Mouse (Mus musculus) ZHBTc4 (cell line): ENCODE results near the gene Itga3.
A peak's percentile ranks its signal among the peaks of the same experiment; 100 is the strongest.

Source experiments
- DNase-seq: peaks from one replicate; pipeline ENCODE4 v3.0.0-alpha.2; 2011; ENCODE audit warnings: low read depth, low spot score

Gene Itga3

DNA sequence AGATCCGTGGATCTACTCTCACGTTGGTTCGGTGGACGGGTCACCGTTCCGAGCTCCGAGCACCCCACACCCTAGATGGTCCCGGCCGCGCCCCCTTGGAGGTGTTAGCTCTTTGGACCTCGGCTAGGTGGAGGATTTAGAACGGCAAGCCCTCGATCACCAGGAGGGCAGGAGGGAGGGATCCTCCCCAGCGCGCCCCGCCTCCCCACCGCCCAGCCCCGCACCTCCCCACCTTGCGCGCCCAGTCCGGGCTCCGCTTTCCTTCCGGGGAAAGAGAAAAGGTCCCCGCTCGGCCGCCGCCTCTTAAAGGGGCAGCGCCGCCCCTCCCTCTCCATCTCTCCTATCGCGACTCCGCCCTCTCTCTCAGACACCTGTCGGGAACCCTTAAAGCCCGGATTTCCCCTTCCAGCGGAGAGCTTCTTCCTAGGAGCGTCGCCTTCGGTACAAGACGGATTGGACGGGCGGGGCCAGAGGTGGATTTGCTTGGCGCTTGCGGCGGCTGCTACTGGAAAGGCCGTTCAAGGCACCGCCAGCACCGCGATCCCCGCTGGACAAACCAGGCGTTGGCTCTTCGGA is at the start of gene Itga3:
TSS of gene Itga3 (minus strand) at position 266 of the 576 bp plus-strand sequence.
- peak; percentile 90 for DNase-seq

GRCm38 (mm10) chr11:95125366-95125948 is 48.9 kb upstream of the Itga3 start:
- DNase-seq = no peak

DNA sequence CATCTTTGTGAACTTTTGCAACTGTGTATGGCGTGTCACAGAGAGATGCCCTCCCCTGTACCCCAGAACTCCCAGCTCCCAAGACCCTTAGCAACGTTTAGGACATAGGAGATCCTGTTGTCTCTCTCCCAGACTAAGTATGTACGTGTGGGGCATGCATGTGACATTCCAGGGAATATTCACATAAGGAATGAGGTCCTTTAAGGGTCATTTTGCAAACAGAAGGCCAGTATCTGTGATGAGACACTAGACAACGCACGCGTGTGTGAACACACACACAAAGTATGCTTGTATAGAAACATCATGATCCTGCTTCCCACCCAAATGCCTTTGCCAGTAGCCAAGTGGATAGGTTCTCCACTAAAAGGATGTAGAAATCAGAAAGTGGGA is 45.5 kb upstream of the Itga3 start:
- DNase-seq = no peak

- DNase-seq = peak; percentile 51
Measured at GRCm38 (mm10) chr11:95121161-95122099, 44.8 kb upstream of the Itga3 start.

- peak; percentile 56 for DNase-seq
Measured at GRCm38 (mm10) chr11:95120633-95121020, 44.0 kb upstream of the Itga3 start.

GRCm38 (mm10) chr11:95119990-95120632 is 43.5 kb upstream of the Itga3 start, which contains the start of gene Dlx3:
Gene Dlx3 (plus strand): TSS chr11:95120119.
- DNase-seq = peak; percentile 80

DNA sequence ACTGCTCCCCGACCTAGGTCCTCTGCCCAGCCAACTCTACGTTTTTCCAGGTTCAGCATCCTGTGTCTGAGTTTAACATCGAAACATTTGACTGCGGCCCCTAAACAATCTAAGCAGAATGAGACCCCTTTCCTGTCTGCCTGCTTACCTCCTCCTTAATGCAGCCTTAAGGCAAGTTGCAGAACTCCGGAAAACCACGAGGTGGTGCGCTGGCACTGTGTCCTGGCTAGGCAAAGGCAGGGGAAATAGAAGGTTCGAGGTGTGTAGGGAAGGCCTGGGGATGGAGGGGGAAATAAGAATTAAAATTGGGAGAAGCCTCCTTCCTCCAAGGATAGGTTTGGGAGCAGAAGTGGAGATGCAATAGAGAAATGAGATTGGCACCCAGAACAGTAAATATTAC is 41.9 kb upstream of the Itga3 start:
- peak; percentile 84 for DNase-seq

DNA sequence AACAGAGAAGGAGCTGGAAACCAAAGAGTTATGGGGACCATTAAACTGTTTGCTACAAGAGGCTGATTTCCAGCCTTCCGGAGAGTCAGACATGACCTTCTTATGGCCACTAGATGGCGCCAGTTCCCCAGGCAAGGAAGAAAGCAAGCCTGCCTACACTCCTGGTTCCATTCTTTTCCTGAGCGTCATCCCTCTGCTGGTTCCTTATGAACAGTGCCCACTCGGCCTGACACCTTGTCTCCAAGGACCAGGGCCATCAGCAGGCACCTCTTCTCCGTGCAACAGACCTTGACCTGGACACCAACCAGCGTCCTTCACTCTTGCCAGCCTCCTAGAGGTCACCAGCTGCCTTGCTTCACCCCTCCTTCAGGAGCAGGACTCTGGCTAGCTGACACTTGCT is 40.4 kb upstream of the Itga3 start:
- peak; percentile 93 for DNase-seq

GRCm38 (mm10) chr11:95110081-95110480 is 33.5 kb upstream of the Itga3 start:
- DNase-seq = no peak

- DNase-seq = no peak
Measured at GRCm38 (mm10) chr11:95109000-95109399, 32.4 kb upstream of the Itga3 start.

DNA sequence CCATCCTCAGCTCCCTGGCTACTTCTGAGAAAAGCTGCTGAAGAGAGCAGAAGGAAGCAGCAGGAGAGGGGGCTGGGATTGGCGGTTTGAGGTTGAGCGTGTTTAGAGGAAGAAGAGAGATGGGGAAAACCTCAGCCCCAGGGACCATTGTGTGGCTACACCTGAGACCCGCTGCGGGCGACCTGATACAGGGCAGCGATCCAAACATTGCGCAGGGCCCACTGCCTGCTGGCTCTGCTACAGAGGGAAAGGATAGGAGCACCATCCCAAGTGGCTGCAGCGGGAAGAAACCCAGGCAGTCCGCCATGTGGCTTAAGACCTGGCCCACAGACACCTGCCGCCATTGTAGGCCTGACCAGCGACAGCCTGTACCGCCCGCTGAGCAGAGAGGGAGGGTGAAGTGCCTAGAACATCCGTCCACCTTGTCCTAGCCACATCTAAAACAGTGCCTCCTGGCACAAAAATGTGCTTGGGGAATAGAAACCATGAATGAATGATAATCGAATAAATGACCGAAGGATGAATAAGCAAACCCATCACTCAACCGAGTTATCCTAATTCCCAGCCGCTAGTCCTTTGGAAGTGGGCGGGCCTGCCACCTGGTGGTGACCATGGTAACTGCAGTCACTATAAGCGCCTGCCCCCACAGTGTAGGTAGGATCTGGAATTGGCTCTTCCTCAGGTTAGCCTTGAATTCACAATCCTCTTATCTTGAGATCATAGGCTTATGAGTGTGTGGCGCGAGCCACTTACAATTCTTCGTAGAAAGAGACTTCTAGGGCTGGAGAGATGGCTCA is 30.0 kb upstream of the Itga3 start:
- peak; percentile 91 for DNase-seq

DNA sequence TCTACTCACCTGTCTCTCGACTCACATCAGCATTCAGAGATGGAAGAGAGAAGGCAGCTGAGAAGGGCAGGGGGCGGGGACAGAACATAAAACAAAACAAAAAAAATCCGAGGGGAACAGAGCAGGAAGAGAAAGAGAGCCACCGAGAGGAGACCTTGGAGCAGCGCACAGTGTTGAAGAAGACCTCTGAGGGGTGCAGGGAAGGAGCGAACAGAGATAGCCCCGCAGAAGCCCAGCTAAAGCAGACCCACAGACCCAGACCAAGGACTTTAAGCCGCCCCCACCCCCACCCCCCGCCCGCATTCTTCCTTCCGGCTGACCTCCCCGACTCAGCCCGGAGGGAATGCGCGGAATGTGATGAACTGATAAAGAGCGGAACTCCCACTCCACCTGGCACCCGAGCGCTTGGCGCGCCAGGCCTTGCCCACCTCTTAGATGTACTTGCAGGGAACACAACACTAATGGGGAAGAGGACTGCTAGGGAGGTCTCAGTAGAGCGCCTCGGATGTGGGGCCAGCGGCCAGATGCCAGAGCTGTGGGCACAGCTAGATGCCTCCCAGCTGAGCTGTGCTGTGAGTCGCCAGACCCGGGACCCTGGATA is 28.8 kb upstream of the Itga3 start:
- DNase-seq = peak; percentile 89

- DNase-seq = no peak
Measured at GRCm38 (mm10) chr11:95104266-95104665, 27.7 kb upstream of the Itga3 start.

GRCm38 (mm10) chr11:95102161-95102904 is 25.7 kb upstream of the Itga3 start:
- no peak for DNase-seq

DNA sequence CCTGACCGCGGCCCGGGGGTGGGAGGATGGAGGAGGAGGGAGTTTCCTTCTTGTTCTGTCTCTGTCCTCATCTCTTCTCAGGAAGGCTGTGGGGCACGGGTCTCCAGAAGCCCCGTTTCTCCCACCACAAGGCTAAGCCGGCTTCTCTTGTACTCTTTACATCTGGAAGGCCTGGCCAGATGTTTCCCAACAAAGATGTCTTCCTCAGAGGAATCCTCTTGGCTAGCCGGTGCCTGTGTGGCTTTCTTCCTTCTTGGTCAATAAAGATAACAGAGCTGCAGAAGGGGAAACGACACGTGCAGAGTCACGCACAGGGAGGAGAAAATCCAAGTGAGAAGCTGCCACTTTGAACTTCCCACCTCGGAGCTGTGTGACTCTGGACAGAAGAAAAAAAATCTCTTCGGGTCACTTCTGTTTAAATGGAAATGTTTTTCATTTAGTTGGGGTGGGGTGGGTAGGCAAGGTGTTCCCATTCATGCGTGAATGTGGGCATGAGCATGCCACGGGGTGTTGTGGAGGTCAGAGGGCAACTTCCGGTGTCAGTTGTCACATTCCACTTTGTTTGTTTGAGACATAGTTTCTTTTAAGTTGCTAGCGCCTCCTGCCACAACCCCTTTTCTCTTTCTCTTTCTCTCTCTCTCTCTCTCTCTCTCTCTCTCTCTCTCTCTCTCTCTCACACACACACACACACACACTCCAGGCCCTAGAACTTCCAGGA is 24.6 kb upstream of the Itga3 start:
- DNase-seq = no peak

DNA sequence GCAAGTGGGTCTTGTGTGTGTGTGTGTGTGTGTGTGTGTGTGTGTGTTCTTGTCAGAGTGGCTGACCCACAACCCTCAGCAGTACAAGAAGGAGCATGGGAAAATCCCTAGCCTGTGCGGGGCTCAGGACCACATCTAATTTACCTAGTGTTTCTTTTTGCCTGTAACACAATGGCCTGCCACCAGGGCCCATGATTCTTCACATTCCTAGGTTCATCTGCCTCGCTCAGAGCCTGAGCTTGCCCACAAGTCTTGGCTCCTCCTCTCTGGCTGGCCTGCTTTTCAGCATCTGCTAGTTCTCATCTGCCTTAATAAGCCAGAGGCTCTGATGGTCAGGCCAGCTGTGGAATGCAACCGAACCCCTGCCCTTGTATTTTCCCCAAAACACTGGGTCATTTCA is 23.8 kb upstream of the Itga3 start:
- DNase-seq = peak; percentile 84

DNA sequence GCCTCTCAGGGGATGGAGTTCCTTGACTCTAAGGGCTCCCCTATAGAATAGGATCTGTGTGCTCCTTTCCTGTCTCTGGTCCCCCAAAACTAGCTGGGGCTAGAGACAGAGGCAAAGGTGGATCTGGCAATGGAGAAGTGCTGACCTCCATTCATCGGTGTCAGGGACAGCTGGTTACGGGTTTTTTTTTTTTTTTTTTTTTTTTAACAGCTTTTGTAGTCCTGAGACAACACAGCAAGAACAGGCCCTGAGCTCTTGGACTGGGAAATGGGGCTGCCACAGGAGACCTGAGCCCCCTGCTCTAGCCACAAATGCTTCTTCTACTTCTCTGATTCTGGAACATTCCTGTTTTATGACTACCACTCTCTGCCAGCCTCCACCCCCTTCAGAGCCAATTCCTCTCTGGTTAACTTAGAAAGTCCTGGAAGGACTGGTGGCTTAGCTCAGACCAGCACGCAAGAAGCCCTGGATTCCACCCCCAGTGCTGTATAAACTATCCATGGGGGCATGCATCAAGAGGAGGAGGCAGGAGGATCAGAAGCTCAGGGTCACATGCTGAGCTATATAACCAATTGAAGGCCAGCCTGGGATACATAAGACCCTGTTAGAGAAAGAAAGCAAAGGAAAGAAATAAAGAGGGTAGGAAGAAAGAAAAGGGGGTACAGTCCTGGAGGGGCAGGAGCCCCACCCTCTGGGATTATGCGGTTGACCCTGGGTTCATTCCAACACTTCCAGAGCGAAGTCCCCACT is 21.9 kb upstream of the Itga3 start:
- DNase-seq = no peak

- DNase-seq = no peak
Measured at GRCm38 (mm10) chr11:95097889-95098288, 21.3 kb upstream of the Itga3 start.
